Mouse (Mus musculus): Measurements from ENCODE around the gene Ncor2.

Ncor2 gene

DNA sequence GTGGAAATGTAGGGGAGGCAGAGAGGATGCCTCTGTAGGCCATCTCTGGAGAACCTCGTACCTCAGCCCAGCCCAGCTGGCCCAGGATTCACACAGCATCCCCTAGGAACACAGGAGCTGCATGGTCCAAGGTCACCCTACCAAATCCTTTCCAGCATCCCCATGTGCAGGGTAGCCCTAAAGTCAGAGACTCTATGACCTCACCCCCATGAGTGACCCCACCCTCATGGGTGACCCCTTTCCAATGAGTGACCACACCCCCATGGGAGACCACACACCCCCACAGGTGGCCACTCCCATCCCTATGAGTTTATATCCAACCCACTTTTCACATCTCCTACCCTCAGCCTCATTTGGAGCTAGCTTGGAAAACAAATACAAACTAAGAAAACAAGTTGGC, 51.1 kb downstream of the Ncor2 start:
- DNase-seq (ENCODE audit: low read depth, low spot score): no peak

DNA sequence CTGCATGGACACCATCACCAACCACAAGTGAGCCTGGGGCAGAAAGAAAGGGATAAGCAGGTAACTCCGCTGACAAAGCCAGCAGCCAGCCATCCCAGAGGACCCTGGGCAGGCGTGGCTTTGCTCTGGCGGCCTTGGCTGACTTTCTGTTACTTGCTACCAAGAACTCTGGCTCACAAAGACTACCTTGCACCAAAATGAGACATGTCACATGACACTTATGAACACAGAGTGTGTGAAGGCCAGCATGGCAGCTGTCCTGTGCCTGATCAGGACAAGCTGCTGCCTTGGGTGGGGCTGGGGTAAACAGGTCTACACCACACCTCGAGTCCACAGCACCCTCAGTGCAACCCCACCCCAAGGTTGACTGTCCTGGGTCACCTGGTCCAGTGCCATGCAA, 51.6 kb downstream of the Ncor2 start:
- DNase-seq (ENCODE audit: low read depth, low spot score): no peak

DNA sequence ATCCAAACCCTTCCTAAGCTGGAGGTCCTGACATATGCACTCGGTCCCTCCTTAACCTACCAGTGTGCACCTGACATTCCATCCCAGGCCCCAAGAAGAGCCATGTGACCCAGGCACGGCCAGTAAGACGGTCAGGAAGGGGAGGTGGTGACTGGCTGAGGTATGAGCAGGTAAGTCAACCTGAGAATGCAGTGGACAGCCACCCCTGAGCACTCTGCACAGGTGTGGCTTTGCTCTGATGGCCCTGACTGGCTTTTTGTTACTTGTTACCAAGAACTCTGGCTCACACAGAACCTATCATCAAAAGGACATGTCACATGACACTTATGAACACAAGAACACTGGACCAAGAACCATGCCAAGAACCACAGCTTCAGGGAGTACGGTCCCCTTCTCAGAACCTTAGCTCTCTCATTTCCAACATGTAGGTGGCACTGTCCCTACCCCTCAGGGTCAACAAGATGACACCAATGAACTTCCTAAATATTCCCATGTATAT, 53.0 kb downstream of the Ncor2 start:
- no peak for DNase-seq (ENCODE audit: low read depth, low spot score)

DNA sequence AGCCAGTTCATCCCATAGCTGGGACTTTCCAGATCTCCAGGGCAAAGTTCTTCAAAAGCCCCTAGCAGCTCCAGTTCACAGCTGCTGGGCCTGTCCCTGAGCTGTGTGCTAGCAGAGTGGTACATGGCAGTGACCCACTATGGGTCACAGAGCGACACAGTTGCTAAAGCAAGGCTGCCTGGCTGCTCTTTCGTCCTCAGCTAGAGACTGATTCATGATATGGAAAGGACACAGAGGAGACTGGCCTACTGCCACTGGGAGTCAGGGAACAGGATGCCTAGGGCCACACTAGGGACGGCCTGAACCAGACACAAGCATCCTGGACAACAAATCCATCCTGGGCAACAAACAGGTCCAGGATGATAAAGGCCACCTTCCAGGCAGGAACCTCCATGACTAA, 53.8 kb downstream of the Ncor2 start:
- DNase-seq (ENCODE audit: low read depth, low spot score): no peak

DNA sequence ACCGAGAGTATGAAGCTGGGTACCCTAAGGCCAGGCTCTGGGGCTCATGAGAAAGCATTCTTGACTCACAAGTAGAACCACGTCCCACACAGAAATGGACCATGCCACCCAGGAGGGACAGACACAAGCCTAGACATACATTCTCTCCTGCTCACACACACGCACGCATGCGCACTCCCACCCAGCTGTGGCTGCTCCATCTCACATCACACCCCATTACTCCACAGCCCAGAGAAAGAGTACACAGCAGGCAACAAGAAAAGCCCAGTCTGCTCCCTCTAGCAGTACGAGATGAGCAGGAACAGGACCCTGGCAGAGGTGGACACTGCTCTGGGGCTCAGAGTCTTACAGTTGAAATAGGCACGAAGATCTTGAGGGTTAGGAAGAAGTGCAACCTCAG, 55.0 kb downstream of the Ncor2 start:
- DNase-seq (ENCODE audit: low read depth, low spot score): no peak

DNA sequence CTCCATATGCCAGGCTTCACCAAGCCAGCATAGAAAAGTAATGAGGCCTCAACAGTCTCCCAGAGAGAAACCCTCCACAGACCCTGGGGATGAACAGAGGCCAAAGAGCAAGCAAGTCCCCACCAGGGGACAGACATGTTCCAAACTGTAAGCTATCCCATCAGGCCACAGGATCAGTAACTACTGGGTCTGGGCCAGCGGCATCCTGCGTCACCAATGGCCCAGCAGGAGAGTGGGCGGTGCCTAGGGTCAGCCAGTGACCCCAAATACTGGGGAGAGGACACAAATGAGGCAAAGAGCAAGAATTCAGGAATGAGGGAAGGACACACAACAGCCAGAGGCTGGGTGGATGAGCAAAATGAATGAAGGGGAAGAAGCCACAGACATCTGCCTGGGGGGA, 55.8 kb downstream of the Ncor2 start:
- no peak for DNase-seq (ENCODE audit: low read depth, low spot score)

DNA sequence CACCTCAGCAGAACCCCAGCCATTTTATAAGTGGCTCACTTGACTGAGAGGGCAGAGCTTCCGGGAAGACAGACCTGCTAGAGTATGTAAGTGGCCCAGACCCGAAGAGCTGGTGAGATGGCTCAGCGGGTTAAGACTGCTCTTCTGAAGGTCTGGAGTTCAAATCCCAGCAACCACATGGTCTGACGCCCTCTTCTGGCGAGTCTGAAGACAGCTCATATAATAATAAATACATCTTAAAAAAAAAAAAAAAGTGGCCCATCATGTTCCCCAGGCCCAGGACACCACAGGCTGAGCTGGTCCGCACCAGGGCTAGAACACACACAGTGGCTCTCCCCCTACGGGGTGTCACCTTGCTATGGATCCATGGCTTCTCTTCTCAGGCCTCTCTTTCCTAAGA, 56.5 kb downstream of the Ncor2 start:
- DNase-seq (ENCODE audit: low read depth, low spot score): no peak

DNA sequence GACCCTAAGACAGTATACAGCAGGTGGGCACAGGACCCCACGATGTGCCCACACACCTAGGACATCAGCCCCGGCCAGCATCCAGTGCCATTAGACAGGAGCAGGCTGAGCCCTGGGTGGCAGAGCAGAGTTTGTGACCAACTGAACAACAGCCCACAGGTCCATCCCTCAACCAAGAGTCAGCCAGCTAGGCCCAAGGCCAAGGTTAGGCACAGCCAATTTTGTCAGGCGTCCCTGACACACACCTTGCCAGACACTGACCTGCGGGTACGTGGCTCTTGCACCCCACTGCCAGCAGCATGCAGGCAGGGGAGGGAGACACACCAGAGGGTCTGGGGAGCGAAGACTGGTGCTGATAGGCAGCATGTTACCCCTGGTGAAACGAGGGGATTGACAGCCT, 57.0 kb downstream of the Ncor2 start:
- DNase-seq (ENCODE audit: low read depth, low spot score): no peak

DNA sequence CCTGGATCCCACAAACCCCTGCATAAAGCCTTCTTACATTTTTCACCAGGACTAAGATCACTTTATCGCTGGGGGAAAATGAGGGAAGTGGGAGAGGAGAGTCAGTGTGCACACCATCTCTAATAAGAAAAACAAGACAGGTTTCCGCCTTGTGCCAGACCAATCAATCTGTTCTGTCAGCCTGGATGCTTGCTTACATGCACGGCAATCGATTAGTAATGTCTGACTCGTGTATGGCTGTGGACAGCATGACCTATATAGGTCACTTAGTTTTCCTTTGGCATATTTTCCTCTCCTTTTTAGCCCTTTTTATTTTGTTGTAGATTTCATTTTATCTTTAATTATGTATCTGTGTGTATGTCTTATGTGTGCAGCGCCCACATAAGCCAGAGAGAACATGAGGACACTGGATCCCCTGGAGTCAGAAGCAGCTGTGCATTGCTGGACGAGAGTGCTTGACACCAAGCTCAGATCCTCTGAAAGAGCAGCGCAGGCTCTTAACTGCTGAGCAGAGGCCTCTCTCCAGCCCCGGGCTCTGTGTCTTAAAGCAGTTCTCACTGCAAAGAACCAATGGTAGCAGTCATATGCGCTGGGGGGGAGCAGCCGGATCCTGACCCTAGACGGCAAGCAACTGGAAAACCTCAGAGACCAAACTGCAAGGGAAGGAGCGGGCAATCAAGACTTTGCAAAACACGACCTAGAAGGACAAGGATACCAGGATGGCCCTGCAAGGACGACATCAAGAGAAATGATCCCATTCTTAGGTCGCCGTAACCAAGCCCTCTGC, 58.3 kb downstream of the Ncor2 start:
- DNase-seq (ENCODE audit: low read depth, low spot score): peak; percentile 57

DNA sequence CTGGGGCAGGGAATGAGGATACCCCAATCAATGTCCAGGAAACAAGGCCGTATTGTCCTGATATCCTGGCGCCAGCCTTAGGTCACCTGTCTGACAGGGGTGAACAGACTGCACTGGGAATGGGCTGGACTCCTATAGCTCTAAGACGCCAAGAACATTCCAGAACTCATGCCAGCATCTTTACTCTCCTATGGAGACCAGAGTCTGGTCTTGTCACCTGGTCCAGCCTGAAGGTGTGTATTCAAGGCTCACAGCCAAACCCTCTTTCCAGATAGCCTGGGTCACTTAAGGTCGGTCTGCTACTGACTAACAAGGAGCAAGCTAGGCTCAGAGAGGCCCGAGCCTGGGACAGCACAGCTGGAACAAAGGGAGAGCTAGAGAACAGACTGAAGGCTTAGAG, 61.8 kb downstream of the Ncor2 start:
- DNase-seq (ENCODE audit: low read depth, low spot score): no peak

DNA sequence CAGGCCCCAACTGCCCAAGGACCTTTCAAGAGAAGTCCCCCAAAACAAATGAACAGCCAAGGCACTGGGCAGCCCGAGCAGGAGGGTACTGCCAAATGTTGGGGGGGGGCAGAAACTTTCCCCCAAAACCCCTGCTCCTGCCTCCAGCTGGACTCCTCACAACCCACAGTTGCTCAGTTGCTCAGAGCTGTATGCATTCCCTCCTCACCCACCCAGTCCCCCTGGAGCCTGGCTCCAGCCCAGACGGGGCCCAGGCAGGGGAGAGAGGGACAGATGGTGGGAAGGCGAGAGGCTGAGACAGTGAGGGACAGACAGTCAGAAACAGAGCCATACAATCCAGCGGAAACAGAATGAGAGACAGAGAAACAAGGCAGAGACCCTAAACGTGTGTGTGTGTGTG, 66.0 kb downstream of the Ncor2 start:
- DNase-seq (ENCODE audit: low read depth, low spot score): no peak

DNA sequence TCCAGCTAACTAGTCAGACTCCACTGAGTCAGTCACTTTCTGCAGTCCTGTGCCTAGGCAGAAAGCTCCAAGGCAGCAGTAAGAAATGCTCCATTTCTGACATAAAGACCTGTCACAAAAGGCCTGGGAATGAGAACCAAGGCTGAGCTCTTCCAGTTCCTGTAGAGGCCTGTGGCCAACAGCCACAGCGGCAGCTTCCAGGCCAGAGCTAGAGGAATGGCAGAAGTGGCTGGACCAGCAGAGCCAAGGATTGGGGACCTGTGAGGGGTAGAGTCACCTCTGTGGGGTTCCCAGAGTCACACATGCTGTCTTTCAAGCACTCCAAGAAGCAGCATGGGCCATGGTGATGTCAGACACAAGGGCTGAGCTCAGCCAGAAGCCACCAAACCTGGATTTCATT, 66.4 kb downstream of the Ncor2 start:
- no peak for DNase-seq (ENCODE audit: low read depth, low spot score)

DNA sequence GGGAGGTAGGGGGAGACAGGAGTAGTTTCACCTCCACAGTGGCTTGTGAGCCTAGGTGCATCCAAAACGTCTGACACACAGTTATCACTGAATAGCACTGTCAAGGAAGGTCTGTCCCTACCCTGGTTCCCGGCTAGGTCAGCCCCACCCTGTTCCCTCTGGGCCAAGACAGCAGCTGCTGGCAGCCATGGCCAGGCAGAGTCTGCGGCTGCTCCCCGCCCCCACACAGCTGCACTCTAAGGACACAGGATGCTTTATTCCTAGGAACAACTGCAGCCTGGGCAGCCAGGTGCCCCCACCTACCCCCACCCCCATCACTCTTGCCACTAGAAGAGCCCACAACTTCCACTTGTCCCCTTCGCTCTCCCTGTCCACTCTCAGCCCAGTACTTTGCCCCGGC, 67.9 kb downstream of the Ncor2 start:
- DNase-seq (ENCODE audit: low read depth, low spot score): peak; percentile 53

DNA sequence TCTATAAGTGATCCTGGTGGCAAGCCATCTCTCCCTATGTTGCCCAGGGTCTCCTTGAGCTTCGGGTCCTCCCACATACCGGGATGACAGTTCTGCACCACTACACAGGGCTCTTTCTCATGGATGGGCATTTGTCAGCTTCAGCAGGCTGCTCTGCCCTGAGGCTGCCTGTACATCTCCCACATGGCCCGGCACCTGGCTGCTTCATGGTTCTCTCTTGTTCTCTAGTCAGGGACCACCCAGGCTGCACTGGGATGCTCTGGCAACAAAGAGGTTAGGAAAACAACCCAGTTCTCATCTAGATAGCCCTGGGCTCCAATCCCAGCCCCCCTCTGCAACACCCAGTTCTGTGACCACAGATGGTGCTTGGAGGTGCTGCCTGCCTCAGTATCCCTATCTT, 68.3 kb downstream of the Ncor2 start:
- DNase-seq (ENCODE audit: low read depth, low spot score): no peak

DNA sequence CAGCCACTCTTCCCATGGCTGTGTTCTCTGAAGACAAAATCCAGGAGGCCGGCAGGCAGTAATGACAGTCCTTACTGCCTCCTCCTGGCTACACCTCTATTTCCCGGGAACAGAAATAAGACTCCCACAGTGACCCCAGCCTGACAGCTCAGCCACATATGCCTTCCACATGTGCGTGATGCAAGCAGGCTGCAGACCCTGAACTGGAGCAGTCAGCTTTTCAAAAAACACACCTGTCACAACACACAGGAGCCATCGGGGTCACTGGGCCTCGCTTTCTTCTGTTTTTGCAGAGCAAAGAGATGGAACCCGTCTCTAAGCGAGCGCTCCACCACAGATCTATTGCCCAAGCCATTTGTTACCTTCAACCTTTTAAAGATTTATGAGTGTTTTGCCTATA, 68.8 kb downstream of the Ncor2 start:
- DNase-seq (ENCODE audit: low read depth, low spot score): no peak

DNA sequence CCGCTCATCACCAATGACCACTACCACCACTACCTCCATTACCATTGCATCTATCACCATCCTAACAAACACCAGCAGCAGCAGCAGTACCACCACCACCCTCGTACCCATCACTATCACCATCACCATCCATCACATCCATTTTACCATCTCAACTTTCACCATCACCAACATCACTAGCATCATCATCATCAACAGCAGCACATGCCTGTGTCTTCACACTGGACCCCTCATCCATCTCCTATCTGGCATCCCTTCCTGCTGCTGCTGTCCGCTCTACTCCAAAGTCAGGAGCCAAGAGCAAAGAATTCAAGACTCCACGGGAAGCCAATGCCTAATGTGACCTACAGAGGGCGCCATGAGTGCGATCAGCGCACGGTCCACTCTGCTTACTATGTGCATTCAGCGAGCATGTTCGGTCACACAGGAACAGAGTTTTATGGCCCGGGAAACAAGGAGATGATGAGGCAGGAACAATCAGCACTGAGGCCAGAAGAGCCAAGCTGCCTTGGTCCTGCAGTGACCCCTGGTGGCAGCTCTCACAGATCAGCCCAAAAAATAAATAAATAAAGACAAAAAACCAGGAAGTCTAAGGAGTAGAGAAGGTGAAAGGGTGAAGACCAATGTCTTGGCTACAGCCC, 71.9 kb downstream of the Ncor2 start:
- DNase-seq (ENCODE audit: low read depth, low spot score): peak; percentile 69

DNA sequence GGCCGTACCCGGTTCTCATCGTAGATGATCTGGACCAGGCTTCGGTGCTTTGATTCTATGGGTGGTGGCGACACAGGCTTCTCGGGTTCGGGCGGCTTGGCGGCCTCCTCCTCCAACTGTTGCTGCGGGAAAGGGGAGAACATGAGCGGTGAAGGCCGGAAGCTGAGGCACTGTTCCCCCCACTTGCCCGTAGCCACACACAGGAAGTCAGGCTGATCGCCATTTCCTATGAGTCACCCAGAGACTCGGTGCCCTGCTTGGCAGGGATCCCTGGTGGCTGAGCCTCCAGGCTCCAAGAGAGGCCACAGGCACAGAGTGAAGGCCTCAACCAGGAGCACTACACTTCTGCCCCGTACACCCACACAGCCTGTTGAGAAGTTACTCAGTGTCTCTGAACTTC, 72.8 kb downstream of the Ncor2 start:
- peak; percentile 89 for DNase-seq (ENCODE audit: low read depth, low spot score)

DNA sequence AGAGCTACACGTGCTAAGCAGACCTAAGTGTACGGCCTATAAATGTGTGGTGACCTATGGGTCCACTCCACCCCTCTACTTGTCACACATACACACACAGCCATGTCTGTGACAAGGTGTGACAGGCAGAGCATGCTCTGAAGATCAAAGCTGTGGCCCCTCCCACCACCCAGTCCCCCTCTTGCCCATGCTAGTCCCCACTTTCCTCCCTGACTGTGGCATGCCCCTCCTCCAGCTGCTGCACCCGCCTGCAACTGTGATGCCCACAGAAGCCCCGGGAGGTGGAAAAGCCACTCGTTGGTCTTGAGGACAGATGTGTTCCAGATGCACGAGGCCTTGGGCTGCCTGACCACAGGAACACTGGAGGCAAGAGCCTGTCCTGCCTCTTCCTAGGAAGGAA, 74.2 kb downstream of the Ncor2 start:
- no peak for DNase-seq (ENCODE audit: low read depth, low spot score)

DNA sequence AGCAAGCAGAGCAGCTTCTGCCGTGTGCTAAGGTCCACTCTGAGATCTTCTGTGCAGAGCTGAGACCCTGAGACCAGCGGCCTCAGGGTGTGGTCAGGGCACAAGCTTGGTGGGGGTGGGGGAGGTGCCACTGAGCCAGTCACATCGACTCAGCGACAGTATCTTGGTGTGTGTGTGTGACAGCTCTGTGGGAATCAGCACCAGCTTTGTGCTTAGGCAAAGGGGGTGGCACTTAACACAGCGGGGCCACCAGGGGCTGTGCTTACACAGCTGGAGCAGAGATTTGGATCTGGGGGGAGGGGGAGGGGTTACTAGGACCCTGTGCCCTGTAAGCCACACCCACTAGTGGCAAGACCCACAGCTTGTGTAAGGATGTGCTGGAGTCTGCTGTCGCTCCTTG, 75.6 kb downstream of the Ncor2 start:
- no peak for DNase-seq (ENCODE audit: low read depth, low spot score)

DNA sequence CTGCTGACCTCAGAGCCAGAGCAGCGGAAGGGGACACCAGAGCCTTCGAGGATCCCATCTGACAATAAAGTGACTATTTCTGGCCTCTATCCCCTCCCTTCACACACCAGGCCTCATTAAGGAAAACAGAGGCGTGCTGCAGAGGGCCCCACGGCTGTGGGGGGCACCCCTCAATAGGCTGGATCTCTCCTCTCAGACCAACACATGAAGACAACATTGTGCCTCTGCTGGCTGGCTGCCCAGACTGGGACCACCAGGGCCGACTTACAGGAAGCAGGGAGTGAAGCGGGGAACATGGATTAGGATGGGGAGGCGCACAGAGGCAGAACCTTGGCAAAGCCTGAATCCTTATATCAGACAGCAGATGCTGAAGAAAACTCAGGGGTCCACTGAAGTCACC, 76.1 kb downstream of the Ncor2 start:
- no peak for DNase-seq (ENCODE audit: low read depth, low spot score)

DNA sequence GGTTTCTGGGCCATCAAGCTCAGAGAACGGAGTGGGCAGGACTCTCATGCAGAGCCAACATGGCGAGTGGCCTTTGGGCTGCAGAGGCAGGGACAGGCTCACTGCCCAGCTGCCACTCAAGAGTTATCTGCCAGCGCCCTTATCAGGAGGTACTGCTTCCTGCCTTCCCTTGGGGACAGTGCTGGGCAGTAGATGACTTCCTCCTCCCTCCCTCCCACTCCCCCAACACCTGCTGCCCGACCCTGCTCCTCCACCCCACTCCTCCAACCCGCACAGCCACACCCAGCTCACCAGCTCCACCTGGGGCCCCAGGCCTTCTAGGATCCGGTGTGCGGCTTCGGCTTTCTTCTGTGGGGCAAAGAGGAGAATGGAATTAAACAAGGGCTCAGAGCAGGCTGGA, 76.7 kb downstream of the Ncor2 start:
- DNase-seq (ENCODE audit: low read depth, low spot score): no peak

DNA sequence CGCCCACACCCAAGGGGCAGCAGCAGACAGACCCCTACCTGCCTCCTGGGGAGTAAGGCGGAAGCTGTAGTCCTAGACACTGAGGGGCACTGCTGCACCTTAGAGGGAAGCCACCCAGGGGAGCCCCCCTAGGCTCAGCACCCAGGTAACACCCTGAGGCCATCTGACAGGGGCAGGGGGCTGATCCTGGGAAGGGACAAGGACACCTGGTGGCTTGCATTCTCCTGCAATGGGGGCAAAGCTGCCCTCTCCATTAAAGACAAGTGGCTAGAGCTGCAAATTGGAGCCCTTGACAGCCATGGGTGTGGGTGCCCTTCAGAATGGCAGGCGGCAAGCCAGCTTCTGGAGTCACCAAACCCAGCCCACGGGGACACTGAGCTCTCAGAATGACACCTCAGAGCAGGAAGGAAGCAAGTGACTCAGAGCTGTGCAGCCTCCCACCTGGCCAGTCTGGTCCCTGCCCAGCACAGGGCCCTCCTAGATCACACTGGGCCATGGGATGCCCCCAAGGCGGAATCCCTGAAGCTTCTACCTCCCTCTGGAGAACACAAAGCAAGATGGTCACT, 79.2 kb downstream of the Ncor2 start:
- no peak for DNase-seq (ENCODE audit: low read depth, low spot score)

DNA sequence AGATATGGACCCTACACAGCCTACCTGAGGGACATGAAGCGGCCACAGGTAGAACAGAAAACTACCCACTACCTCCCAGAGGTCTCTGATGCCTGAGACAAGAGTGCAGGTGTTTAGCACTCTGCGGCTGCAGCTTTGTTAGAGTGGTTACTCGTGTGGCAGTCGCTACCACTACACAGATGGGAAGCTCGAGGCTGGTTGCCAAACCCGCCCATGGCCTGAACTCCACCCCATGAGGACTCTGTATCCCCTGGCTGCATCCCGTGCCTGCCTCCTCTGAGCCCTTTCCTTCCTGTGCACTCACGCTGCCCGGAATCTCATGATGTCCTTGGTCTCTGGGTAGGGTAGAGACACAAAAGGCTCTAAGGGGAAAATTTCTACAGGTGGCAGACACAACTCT, 80.3 kb downstream of the Ncor2 start:
- DNase-seq (ENCODE audit: low read depth, low spot score): no peak
